Mouse (Mus musculus) myocyte (in vitro differentiated cells): Measurements from ENCODE around the gene Ryr1.

ENCODE experiments used
- MAX ChIP-seq: IDR thresholded peaks from one replicate; pipeline ENCODE4 v1.6.1; 2011; ENCODE audit warnings: low read depth, mild to moderate bottlenecking, control low read depth
- POLR2A ChIP-seq: IDR thresholded peaks from one replicate; pipeline ENCODE4 v1.6.1; 2011; ENCODE audit warnings: low read depth, mild to moderate bottlenecking, control low read depth, moderate library complexity; ENCODE audit not compliant: insufficient read length

DNA sequence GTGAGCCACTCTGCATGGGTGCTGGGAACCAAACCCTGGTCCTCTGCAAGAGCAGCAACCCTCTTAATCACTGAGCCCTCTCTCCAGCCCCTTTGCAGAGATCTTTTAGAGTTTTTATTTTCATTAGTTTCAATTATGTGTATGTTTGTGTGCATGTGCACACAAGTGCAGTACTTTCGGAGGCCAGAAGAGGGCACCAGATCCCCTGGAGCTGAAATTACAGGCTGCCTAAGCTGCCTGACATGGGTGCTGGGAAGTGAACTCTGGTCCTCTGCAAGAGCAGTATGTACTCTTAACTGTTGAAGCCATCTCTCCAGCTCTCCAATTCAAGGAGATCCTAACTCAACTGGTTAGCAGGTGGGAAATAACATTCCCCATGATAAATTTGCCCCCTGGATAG is 110.0 kb downstream of the Ryr1 start:
- TF ChIP-seq POLR2A (no peak), MAX (no peak)
